Mouse (Mus musculus) midbrain, embryonic 13.5 days (tissue): ENCODE measurements around the gene Mcf2l. TPM values are rescaled to one million over a fixed set of nuclear protein-coding genes. Genes with fewer than 3 reads are reported as not detected.

Experiments
- ATAC-seq: fragments of 200-750 bp; cut with Nextera tagmentation; 2 replicates; pipeline ENCODE4 v1.8.0; 2017; ENCODE audit warnings: mild to moderate bottlenecking, moderate TSS enrichment, moderate library complexity
- H3K27ac ChIP-seq: fragments of 300-500 bp; sonication (generic); 2 replicates; pipeline ENCODE4 v1.5.1; 2015; ENCODE audit warnings: inconsistent platforms, mild to moderate bottlenecking, moderate library complexity
- H3K27me3 ChIP-seq: fragments of 300-500 bp; sonication (generic); 2 replicates; pipeline ENCODE4 v1.6.1; 2015; ENCODE audit warnings: mild to moderate bottlenecking, inconsistent platforms
- H3K36me3 ChIP-seq: fragments of 300-500 bp; sonication (generic); 2 replicates; pipeline ENCODE4 v1.6.1; 2015; ENCODE audit warnings: mild to moderate bottlenecking, inconsistent platforms
- H3K4me1 ChIP-seq: fragments of 300-500 bp; sonication (generic); replicated peaks from 2 replicates; pipeline ENCODE4 v1.6.1; 2015; ENCODE audit warnings: inconsistent platforms
- H3K4me2 ChIP-seq: fragments of 300-500 bp; sonication (generic); replicated peaks from 2 replicates; pipeline ENCODE4 v1.6.1; 2015; ENCODE audit warnings: moderate library complexity, mild to moderate bottlenecking, inconsistent platforms
- H3K4me3 ChIP-seq: fragments of 300-500 bp; sonication (generic); replicated peaks from 2 replicates; pipeline ENCODE4 v1.5.1; 2015; ENCODE audit warnings: mild to moderate bottlenecking, inconsistent platforms
- H3K9ac ChIP-seq: fragments of 300-500 bp; sonication (generic); replicated peaks from 2 replicates; pipeline ENCODE4 v1.6.1; 2015; ENCODE audit warnings: mild to moderate bottlenecking, inconsistent platforms
- H3K9me3 ChIP-seq: fragments of 300-500 bp; sonication (generic); 2 replicates; pipeline ENCODE4 v1.6.1; 2016; ENCODE audit warnings: mild to moderate bottlenecking, inconsistent platforms
- WGBS: fragments of 180-500 bp; shearing (Covaris S2); methylation state at CpG from one replicate; pipeline ENCODE4 v1.1.7; 2015; 5-methylcytosine and 5-hydroxymethylcytosine counted together
- polyA plus RNA-seq: library from polyadenylated mRNA; unstranded; fragments of >200 nt; fragmentation: Nextera tagmentation; extraction: Ambion mirVana; gene quantifications from 2 replicates; pipeline ENCODE4 v1.2.1, GENCODE M21; 2015

Gene Mcf2l
- 130 and 141 TPM in 2 replicates for polyA plus RNA-seq

DNA sequence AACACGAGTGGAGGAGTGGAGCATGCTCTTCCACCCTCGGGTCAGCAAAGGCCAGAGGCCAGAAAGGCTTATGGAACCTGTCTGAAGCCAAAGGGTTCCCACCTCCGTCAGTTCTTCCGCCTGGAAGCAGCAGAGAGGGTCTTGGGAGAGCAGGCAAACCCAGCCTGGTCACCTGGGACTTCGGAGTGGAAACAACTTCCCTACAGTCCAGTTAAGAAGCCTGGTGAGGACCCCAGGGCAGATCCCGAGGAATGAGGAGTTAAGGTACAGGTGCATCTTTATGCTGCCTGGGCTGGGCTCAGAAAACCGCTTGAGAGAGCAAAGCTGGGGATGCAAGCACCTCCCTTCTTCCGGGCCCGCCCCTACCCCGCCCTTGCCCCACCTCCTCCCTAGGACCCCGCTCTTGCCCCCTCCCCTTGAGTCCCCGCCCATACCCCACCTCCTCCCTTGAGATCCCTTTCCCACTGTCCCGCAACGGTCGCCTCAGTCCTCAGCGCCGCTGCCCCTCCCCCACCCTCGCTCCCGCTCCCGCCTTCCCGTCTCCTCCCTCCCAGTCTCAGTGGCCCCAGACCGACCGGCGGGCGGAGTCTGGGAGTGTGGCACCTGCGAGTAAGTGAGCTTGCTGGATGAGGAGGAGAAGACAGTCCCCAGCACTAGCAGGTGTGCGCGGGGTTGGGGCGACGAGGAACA lies at the start of gene Mcf2l:
TSS of gene Mcf2l (plus strand) at position 450 of the 690 bp plus-strand sequence.
- Histone ChIP-seq H3K4me1 (peaks cover 65% of the 10 kb centered on the region), H3K4me2 (peak within 1 kb of the TSS; percentile 75), H3K9ac (peak within 1 kb of the TSS; percentile 68), H3K9me3 (no peaks in the 10 kb centered on the region), H3K36me3 (no peaks in the 10 kb centered on the region), H3K27ac (peak within 1 kb of the TSS; percentile 83), H3K27me3 (no peaks in the 10 kb centered on the region), H3K4me3 (peak within 1 kb of the TSS; percentile 58)
- WGBS = under 1% methylated on average over 29 of the region's 30 CpGs
- peak; percentile 74 for ATAC-seq

GRCm38 (mm10) chr8:12824562-12824961 lies 49.0 kb upstream of the Mcf2l start:
- Histone ChIP-seq H3K9me3 (no peaks in the 10 kb centered on the region), H3K4me2 (no peak overlapping the region), H3K4me1 (0 out of 2 replicates have a peak, but pooled peaks cover 4% of the 10 kb centered on the region), H3K9ac (no peak overlapping the region), H3K36me3 (peaks cover 76% of the 10 kb centered on the region), H3K4me3 (no peak overlapping the region), H3K27me3 (no peaks in the 10 kb centered on the region), H3K27ac (no peak overlapping the region)
- no peak for ATAC-seq
- WGBS = 61% methylated on average over 10 of the region's 10 CpGs

- H3K4me1 ChIP-seq = 0 out of 2 replicates have a peak, but pooled peaks cover 4% of the 10 kb centered on the region
- WGBS = 73% methylated on average over 6 of the region's 6 CpGs
- no peaks in the 10 kb centered on the region for H3K27me3 ChIP-seq
- no peak for ATAC-seq
- H3K27ac ChIP-seq = no peak overlapping the region
- no peak overlapping the region for H3K9ac ChIP-seq
- no peaks in the 10 kb centered on the region for H3K9me3 ChIP-seq
- no peak overlapping the region for H3K4me3 ChIP-seq
- H3K36me3 ChIP-seq = peaks cover 77% of the 10 kb centered on the region
- no peak overlapping the region for H3K4me2 ChIP-seq
These were observed 48.4 kb upstream of the Mcf2l start for GRCm38 (mm10) chr8:12825236-12825635.

- no peak for ATAC-seq
- WGBS = 88% methylated on average over 8 of the region's 8 CpGs
- Histone ChIP-seq H3K36me3 (peaks cover 75% of the 10 kb centered on the region), H3K4me3 (no peak overlapping the region), H3K9ac (no peak overlapping the region), H3K27me3 (no peaks in the 10 kb centered on the region), H3K4me2 (no peak overlapping the region), H3K27ac (no peak overlapping the region), H3K4me1 (0 out of 2 replicates have a peak, but pooled peaks cover 4% of the 10 kb centered on the region), H3K9me3 (no peaks in the 10 kb centered on the region)
These were observed 47.8 kb upstream of the Mcf2l start for GRCm38 (mm10) chr8:12825686-12826237.

- Histone ChIP-seq H3K4me2 (no peak overlapping the region), H3K27ac (no peak overlapping the region), H3K4me1 (peaks cover 13% of the 10 kb centered on the region), H3K36me3 (peaks cover 68% of the 10 kb centered on the region), H3K27me3 (no peaks in the 10 kb centered on the region), H3K4me3 (no peak overlapping the region), H3K9ac (no peak overlapping the region), H3K9me3 (no peaks in the 10 kb centered on the region)
- WGBS = 89% methylated on average over 9 of the region's 9 CpGs
- no peak for ATAC-seq
These were observed 46.5 kb upstream of the Mcf2l start for GRCm38 (mm10) chr8:12827124-12827523.

- H3K36me3 ChIP-seq = peaks cover 63% of the 10 kb centered on the region
- H3K4me2 ChIP-seq = no peak overlapping the region
- H3K9me3 ChIP-seq = no peaks in the 10 kb centered on the region
- WGBS = 88% methylated on average over 6 of the region's 6 CpGs
- ATAC-seq = no peak
- H3K4me3 ChIP-seq = no peak overlapping the region
- H3K9ac ChIP-seq = no peak overlapping the region
- H3K27me3 ChIP-seq = no peaks in the 10 kb centered on the region
- H3K4me1 ChIP-seq = peaks cover 21% of the 10 kb centered on the region
- no peak overlapping the region for H3K27ac ChIP-seq
These were observed 45.3 kb upstream of the Mcf2l start for GRCm38 (mm10) chr8:12828298-12828697.

DNA sequence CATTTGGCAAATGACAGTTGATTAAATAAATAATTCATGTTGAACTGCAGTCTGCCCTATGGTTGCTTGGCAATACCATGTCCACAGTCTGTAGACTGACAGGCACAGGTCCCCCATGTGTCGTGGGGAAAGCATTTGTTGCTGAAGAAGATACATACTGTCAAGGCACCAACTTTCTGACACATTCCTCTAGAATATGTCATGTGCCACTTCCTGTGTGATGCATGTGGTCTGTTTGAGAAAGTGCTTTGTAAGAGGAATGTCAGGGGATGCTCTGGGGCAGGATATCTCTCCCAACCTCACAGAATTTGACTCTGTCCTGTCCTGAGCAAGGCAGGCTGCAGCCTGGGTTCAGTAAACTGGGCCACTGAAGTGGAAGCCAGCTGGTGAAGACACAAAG lies 44.2 kb upstream of the Mcf2l start:
- H3K4me2 ChIP-seq = no peak overlapping the region
- ATAC-seq = 0 out of 2 replicates have a peak, but pooled peaks have one; percentile 29
- H3K9me3 ChIP-seq = no peaks in the 10 kb centered on the region
- 45% methylated on average over 1 of the region's 1 CpGs for WGBS
- H3K27me3 ChIP-seq = no peaks in the 10 kb centered on the region
- no peak overlapping the region for H3K27ac ChIP-seq
- H3K4me3 ChIP-seq = no peak overlapping the region
- peaks cover 65% of the 10 kb centered on the region for H3K36me3 ChIP-seq
- H3K9ac ChIP-seq = no peak overlapping the region
- peaks cover 21% of the 10 kb centered on the region for H3K4me1 ChIP-seq

GRCm38 (mm10) chr8:12831659-12832589 lies 41.7 kb upstream of the Mcf2l start:
- H3K4me1 ChIP-seq = peaks cover 21% of the 10 kb centered on the region
- 57% methylated on average over 7 of the region's 7 CpGs for WGBS
- H3K9me3 ChIP-seq = no peaks in the 10 kb centered on the region
- H3K9ac ChIP-seq = no peak overlapping the region
- H3K27me3 ChIP-seq = no peaks in the 10 kb centered on the region
- peak; percentile 76 for ATAC-seq
- no peak overlapping the region for H3K4me2 ChIP-seq
- no peak overlapping the region for H3K4me3 ChIP-seq
- H3K27ac ChIP-seq = peak overlapping the region; percentile 81
- peaks cover 65% of the 10 kb centered on the region for H3K36me3 ChIP-seq

- H3K4me3 ChIP-seq = no peak overlapping the region
- H3K27me3 ChIP-seq = no peaks in the 10 kb centered on the region
- no peaks in the 10 kb centered on the region for H3K9me3 ChIP-seq
- 93% methylated on average over 5 of the region's 5 CpGs for WGBS
- H3K27ac ChIP-seq = no peak overlapping the region
- ATAC-seq = no peak
- peaks cover 21% of the 10 kb centered on the region for H3K4me1 ChIP-seq
- peaks cover 68% of the 10 kb centered on the region for H3K36me3 ChIP-seq
- no peak overlapping the region for H3K9ac ChIP-seq
- H3K4me2 ChIP-seq = no peak overlapping the region
These were observed 40.0 kb upstream of the Mcf2l start for GRCm38 (mm10) chr8:12833616-12834015.

DNA sequence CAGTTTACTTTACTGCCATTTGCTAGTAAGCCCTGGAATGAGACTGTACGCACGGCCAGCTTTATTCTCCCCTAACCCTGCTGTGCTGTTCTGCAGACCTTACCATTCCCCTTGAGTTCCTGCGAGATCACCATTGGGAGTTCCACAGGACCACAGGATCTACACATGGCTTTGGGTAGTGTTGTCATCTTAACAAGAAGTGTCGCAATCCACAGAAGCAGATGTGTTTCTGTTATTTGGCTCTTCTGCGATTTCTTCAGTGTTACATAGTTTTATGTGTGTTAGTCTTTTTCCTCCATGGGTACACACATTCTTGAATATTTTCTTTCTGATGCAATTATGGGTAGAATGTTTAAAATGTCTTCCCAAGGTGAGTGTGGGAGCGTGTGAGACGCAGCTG lies 32.8 kb upstream of the Mcf2l start:
- Histone ChIP-seq H3K36me3 (peaks cover 78% of the 10 kb centered on the region), H3K4me1 (no peaks in the 10 kb centered on the region), H3K9ac (no peak overlapping the region), H3K4me3 (no peak overlapping the region), H3K9me3 (no peaks in the 10 kb centered on the region), H3K4me2 (no peak overlapping the region), H3K27ac (no peak overlapping the region), H3K27me3 (no peaks in the 10 kb centered on the region)
- no peak for ATAC-seq
- 90% methylated on average over 7 of the region's 7 CpGs for WGBS

DNA sequence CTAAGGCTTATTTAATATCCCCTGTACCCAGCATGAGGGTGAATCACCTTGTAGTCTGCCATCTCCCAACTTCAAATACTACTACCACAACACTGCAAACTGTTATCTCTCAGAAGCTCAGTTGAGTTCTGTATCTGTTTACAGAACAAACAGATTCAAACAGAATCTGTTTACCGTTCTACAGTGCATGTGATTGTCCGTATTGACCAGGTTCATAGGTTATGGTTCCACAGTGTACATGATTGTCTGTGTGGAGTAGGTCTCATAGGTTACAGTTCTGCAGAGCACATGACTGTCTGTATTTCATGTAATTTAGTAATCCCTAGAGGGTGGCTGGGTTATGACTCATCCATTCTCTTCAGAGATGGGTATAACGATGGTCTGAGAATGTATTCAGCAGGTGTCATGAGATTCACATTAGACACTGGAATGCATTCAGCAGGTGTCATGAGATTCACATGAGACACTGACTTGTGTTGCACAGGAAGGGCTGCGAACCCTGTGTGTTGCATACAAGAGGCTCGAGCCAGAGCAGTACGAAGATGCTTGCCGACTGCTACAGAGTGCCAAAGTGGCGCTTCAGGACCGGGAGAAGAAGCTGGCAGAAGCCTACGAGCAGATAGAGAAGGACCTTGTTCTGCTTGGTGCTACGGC lies 31.1 kb upstream of the Mcf2l start:
- 95% methylated on average over 11 of the region's 11 CpGs for WGBS
- no peaks in the 10 kb centered on the region for H3K27me3 ChIP-seq
- H3K4me3 ChIP-seq = no peak overlapping the region
- H3K4me2 ChIP-seq = no peak overlapping the region
- H3K9me3 ChIP-seq = no peaks in the 10 kb centered on the region
- peaks cover 73% of the 10 kb centered on the region for H3K36me3 ChIP-seq
- no peak overlapping the region for H3K27ac ChIP-seq
- no peak overlapping the region for H3K9ac ChIP-seq
- H3K4me1 ChIP-seq = no peaks in the 10 kb centered on the region
- ATAC-seq = no peak
